In genomic region chr3:37180039-37180743, GRCm38 (mm10) we compare ENCODE assay signal across 12 mouse cellular contexts. TPM values are rescaled to one million over a fixed set of nuclear protein-coding genes. Genes with fewer than 3 reads are reported as not detected.
DNase-seq lines count a peak whose midpoint lies in the region; ATAC-seq and TF ChIP-seq lines count a peak whose summit lies in the region.
"Had no signal": no experiment of that assay in that cellular context is flagged by ENCODE, and none has a peak within 500 bp of the region (broad histone marks: within the 10 kb centered on the region; RNA-seq: fewer than 3 reads in every experiment).

No protein-coding gene starts in this region.

- no peaks in the 10 kb centered on the region for H3K36me3 ChIP-seq in hindbrain, postnatal 0 days (ENCODE audit: insufficient read depth, low read length)
- H3K36me3 ChIP-seq in hindbrain, embryonic 14.5 days (replicated peaks; ENCODE audit: control insufficient read depth, insufficient read depth) = no peaks in the 10 kb centered on the region
- no peaks in the 10 kb centered on the region for H3K36me3 ChIP-seq in midbrain, embryonic 13.5 days
- H3K36me3 ChIP-seq: forebrain, embryonic 10.5 days; midbrain, embryonic 12.5 days had no signal

- H3K27me3 ChIP-seq in hindbrain, postnatal 0 days (ENCODE audit: insufficient read depth, low read length) = no peaks in the 10 kb centered on the region
- H3K27me3 ChIP-seq in hindbrain, embryonic 14.5 days (ENCODE audit: control insufficient read depth, insufficient read depth, low read length) = no peaks in the 10 kb centered on the region
- no peaks in the 10 kb centered on the region for H3K27me3 ChIP-seq in midbrain, embryonic 13.5 days
- H3K27me3 ChIP-seq: midbrain, embryonic 12.5 days had no signal

- ATAC-seq in hindbrain, postnatal 0 days = no peak
- ATAC-seq in hindbrain, embryonic 14.5 days (ENCODE audit: low FRiP score) = no peak
- no peak for ATAC-seq in activated CD4-positive, CD25-positive, alpha-beta regulatory T cell, adult 4 months
- no peak for ATAC-seq in midbrain, embryonic 13.5 days

- no peak for DNase-seq in hindbrain, postnatal 0 days (ENCODE audit: low spot score)
- DNase-seq in hindbrain, embryonic 14.5 days (ENCODE audit: low spot score) = no peak
- DNase-seq in CD4-positive helper T cell, adult 2 months (ENCODE audit: low read depth, low spot score) = peak; percentile 52
- DNase-seq in MEL-GATA-1-ER (ENCODE audit: extremely low read depth, low read depth) = peak; percentile 39
- DNase-seq in lung, postnatal 36 days = peak; percentile 22
- no peak for DNase-seq in right cerebral cortex, postnatal 10 days (ENCODE audit: low spot score in 2 of 2)

- WGBS in hindbrain, postnatal 0 days = 85% methylated on average over 12 of the region's 12 CpGs
- WGBS in hindbrain, embryonic 14.5 days = 79% methylated on average over 12 of the region's 12 CpGs
- 87% methylated on average over 12 of the region's 12 CpGs for WGBS in midbrain, embryonic 13.5 days

- no peak overlapping the region for H3K9ac ChIP-seq in hindbrain, postnatal 0 days (replicated peaks; ENCODE audit: low read length)
- no peak overlapping the region for H3K9ac ChIP-seq in hindbrain, embryonic 14.5 days
- no peak overlapping the region for H3K9ac ChIP-seq in midbrain, embryonic 13.5 days (replicated peaks)
- H3K9ac ChIP-seq: midbrain, embryonic 12.5 days had no signal

- no peak overlapping the region for H3K4me3 ChIP-seq in hindbrain, postnatal 0 days (ENCODE audit: low read length)
- no peak overlapping the region for H3K4me3 ChIP-seq in hindbrain, embryonic 14.5 days (replicated peaks; ENCODE audit: low read length)
- H3K4me3 ChIP-seq in midbrain, embryonic 13.5 days (replicated peaks) = no peak overlapping the region
- H3K4me3 ChIP-seq: forebrain, embryonic 10.5 days; midbrain, embryonic 12.5 days had no signal

- H3K4me2 ChIP-seq in hindbrain, postnatal 0 days (ENCODE audit: low read depth, low read length) = no peak overlapping the region
- no peak overlapping the region for H3K4me2 ChIP-seq in hindbrain, embryonic 14.5 days (replicated peaks)
- no peak overlapping the region for H3K4me2 ChIP-seq in midbrain, embryonic 13.5 days (replicated peaks)
- H3K4me2 ChIP-seq: midbrain, embryonic 12.5 days had no signal

- no peaks in the 10 kb centered on the region for H3K9me3 ChIP-seq in hindbrain, postnatal 0 days (ENCODE audit: low read length)
- H3K9me3 ChIP-seq in hindbrain, embryonic 14.5 days (ENCODE audit: control insufficient read depth, low read length) = no peaks in the 10 kb centered on the region
- no peaks in the 10 kb centered on the region for H3K9me3 ChIP-seq in midbrain, embryonic 13.5 days
- H3K9me3 ChIP-seq: forebrain, embryonic 10.5 days; midbrain, embryonic 12.5 days had no signal

- TF ChIP-seq CTCF in hindbrain, postnatal 0 days (IDR thresholded peaks at IDR 0.05; ENCODE audit: low read depth) = peak; percentile 44

- no peaks in the 10 kb centered on the region for H3K4me1 ChIP-seq in hindbrain, postnatal 0 days (ENCODE audit: insufficient read depth, low read length)
- no peaks in the 10 kb centered on the region for H3K4me1 ChIP-seq in hindbrain, embryonic 14.5 days (replicated peaks; ENCODE audit: control insufficient read depth, insufficient read depth, low read length)
- H3K4me1 ChIP-seq in midbrain, embryonic 13.5 days (replicated peaks) = peaks cover 4% of the 10 kb centered on the region; the same call in 1 of the 2 replicates

- no peak overlapping the region for H3K27ac ChIP-seq in hindbrain, postnatal 0 days
- no peak overlapping the region for H3K27ac ChIP-seq in hindbrain, embryonic 14.5 days
- no peak overlapping the region for H3K27ac ChIP-seq in midbrain, embryonic 13.5 days
- H3K27ac ChIP-seq: midbrain, embryonic 12.5 days had no signal

RNA-seq across cellular contexts. Expression of gene Il21, which starts 52.2 kb away (rescaled TPM):
- total RNA-seq in hindbrain, postnatal 0 days (2014; rRNA removed) = not detected in 2 replicates
- polyA plus RNA-seq in hindbrain, postnatal 0 days (2015; fragmentation: Nextera tagmentation; extraction: Ambion mirVana) = not detected in 2 replicates
- polyA plus RNA-seq in hindbrain, embryonic 14.5 days (2014; fragmentation: Nextera tagmentation; extraction: Ambion mirVana) = not detected in 2 replicates
- under 1 TPM; 0.45 to 0.73 TPM for polyA plus RNA-seq in activated CD4-positive, CD25-positive, alpha-beta regulatory T cell, adult 4 months (2017; shearing (Covaris generic))
- 0.22 TPM in 1 of 2 replicates, not detected in the other for polyA plus RNA-seq in midbrain, embryonic 13.5 days (2015; fragmentation: Nextera tagmentation; extraction: Ambion mirVana)
- total RNA-seq: hematopoietic stem cell, adult 5-6 weeks; left cerebral cortex, postnatal 10 days had no signal
- polyA plus RNA-seq: forebrain, embryonic 10.5 days; midbrain, embryonic 12.5 days had no signal

RNA-seq across cellular contexts. Expression of gene Il2, which starts 54.4 kb away (rescaled TPM):
- not detected in 2 replicates for total RNA-seq in hindbrain, postnatal 0 days (2014; rRNA removed)
- 0.61 and 0.75 TPM in 2 replicates for polyA plus RNA-seq in hindbrain, postnatal 0 days (2015; fragmentation: Nextera tagmentation; extraction: Ambion mirVana)
- 0.70 and 0.86 TPM in 2 replicates for polyA plus RNA-seq in hindbrain, embryonic 14.5 days (2014; fragmentation: Nextera tagmentation; extraction: Ambion mirVana)
- polyA plus RNA-seq in activated CD4-positive, CD25-positive, alpha-beta regulatory T cell, adult 4 months (2017; shearing (Covaris generic)) = 1 to 10 TPM; 1.1 to 1.7 TPM
- 0.37 and 0.43 TPM in 2 replicates for polyA plus RNA-seq in midbrain, embryonic 13.5 days (2015; fragmentation: Nextera tagmentation; extraction: Ambion mirVana)
- total RNA-seq: hematopoietic stem cell, adult 5-6 weeks; left cerebral cortex, postnatal 10 days had no signal

Comparison
In these comparisons a context has a peak if more than half of its experiments do, and no peak if none do; other contexts are left out.
1. DNase-seq: peak in CD4-positive helper T cell, adult 2 months (single experiment), MEL-GATA-1-ER (single experiment) and lung, postnatal 36 days (single experiment); none in hindbrain, postnatal 0 days (single experiment), hindbrain, embryonic 14.5 days (single experiment) and right cerebral cortex, postnatal 10 days (0 of 2).